Mouse (Mus musculus) Patski (cell line): ENCODE results near the gene Znrd1. TPM values are rescaled to one million over a fixed set of nuclear protein-coding genes. Genes with fewer than 3 reads are reported as not detected.

Experiments used
- ATAC-seq: fragments of 100-300 bp; one replicate; pipeline ENCODE4 v1.8.0; 2021
- CTCF ChIA-PET: fragments of 350-600 bp; sonication (Branson Sonifier 250); formaldehyde crosslinking; loops from one replicate; lab custom pipeline; 2022; ENCODE audit warnings: inconsistent platforms; lab: Charles Lee
- POLR2A ChIA-PET: fragments of 350-600 bp; sonication (Branson Sonifier 250); formaldehyde crosslinking; loops from one replicate; lab custom pipeline; 2022; ENCODE audit warnings: antibody characterized with exemption, inconsistent platforms; lab: Charles Lee
- DNase-seq: peaks from one replicate; pipeline ENCODE4 v3.0.0-alpha.2; 2011; ENCODE audit warnings: low read depth, low spot score
- H3K27me3 ChIP-seq: fragments of 371-371 bp; one replicate; pipeline ENCODE4 v1.5.1; 2021
- CTCF ChIP-seq: fragments of 100-300 bp; IDR thresholded peaks from one replicate; pipeline ENCODE4 v1.5.1; 2021
- in situ Hi-C: fragments of 300-500 bp; cut with MboI; formaldehyde crosslinking; loops from 3 replicates; pipeline ENCODE4 v1.11.1; 2018; ENCODE audit warnings: low pct_unique_long_range_greater_than_20kb, mixed read lengths
- polyA plus RNA-seq: library from polyadenylated mRNA; unstranded; gene quantifications from one replicate; pipeline ENCODE4 v1.2.3, GENCODE M21; 2021

The Znrd1 gene
- polyA plus RNA-seq, 1 experiment from 2014 or later: 42.1 TPM

DNA sequence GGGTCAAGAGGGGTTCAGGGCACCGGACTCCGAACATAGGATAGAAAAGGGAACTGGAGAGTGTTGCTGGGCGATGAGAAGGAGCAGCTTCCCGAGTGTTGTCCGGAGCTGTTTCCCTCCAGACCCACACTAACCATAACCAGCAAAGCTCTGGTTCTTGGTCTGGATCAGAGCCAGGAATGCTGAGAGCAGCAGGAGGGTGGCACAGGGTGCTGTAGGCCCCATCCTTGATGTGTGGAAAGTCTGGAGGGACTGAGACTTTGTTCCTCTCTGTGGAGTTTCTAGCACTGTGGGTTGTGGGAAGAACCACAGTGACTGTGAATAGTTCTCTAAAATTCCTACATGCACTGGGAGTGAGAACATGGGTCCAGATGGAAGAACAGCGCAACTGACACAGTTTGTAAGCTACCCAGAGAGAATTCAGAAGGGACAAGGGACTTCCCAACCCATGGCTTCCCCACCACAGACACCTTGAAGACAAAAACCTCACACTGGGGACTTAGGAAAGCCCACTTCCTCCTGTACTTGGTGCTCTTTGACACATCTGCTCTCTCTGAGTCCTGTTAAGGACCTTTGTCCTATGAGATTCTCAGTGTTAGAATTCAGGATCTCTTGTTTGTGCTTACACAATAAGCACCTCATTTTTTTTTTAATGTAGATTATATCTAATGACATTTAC, 13.0 kb upstream of the Znrd1 start:
- in situ Hi-C loops: no loop called here
- H3K27me3 ChIP-seq: peaks cover 6% of the 10 kb centered on the region
- ChIA-PET CTCF (interaction anchor here (0.8 to 1.2 kb wide), 2 partner anchors 11 to 57 kb away, joined by 3 to 4 read pairs; no protein-coding TSS in a partner anchor), POLR2A (no interaction called here)
- DNase-seq (no peak), ATAC-seq (no peak)
- TF ChIP-seq CTCF: no peak

GRCm38 (mm10) chr17:36970316-36970890, 12.0 kb upstream of the Znrd1 start:
- POLR2A ChIA-PET: no interaction called here
- TF ChIP-seq CTCF: no peak
- ATAC-seq (no peak), DNase-seq (no peak)
- H3K27me3 ChIP-seq: peaks cover 6% of the 10 kb centered on the region
- CTCF ChIA-PET: no interaction called here
- in situ Hi-C loops: no loop called here

DNA sequence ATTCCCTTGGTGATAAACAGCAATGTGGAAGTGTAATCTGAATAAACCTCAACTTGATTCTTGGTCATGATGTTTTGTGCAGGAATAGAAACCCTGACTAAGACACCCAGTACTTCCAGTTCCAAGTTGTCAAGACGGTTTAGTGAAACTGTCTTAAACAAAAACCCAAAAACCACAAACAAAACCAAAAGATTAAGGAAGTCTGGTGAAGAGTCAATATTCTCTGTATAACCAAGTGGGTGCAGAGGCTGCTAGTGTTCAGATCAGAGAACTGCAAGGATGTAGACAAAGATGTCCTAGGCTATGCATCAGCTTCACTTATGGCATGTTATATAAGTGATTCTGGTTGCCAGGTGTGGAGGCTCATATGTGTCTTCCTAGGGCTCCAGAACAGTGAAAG, 8.5 kb upstream of the Znrd1 start:
- DNase-seq: no peak
- no peak for TF ChIP-seq CTCF
- ChIA-PET POLR2A (no interaction called here), CTCF (interaction anchor here (1.6 kb wide), 1 partner anchor 30 kb away, joined by 6 read pairs; no protein-coding TSS in a partner anchor)
- ATAC-seq: no peak
- in situ Hi-C loops: no loop called here
- no peaks in the 10 kb centered on the region for H3K27me3 ChIP-seq

GRCm38 (mm10) chr17:36961125-36961524, 2.8 kb upstream of the Znrd1 start:
- no peaks in the 10 kb centered on the region for H3K27me3 ChIP-seq
- in situ Hi-C loops: no loop called here
- TF ChIP-seq CTCF: no peak
- CTCF ChIA-PET: no interaction called here
- POLR2A ChIA-PET: no interaction called here
- no peak for ATAC-seq
- DNase-seq: no peak

GRCm38 (mm10) chr17:36958884-36959283, 525 bp upstream of the Znrd1 start:
- no peaks in the 10 kb centered on the region for H3K27me3 ChIP-seq
- DNase-seq (no peak), ATAC-seq (no peak)
- TF ChIP-seq CTCF: no peak
- ChIA-PET CTCF (interaction anchor here (2.0 kb wide), 1 partner anchor 15 kb away, joined by 5 read pairs; no protein-coding TSS in a partner anchor), POLR2A (interaction anchor here (1.9 kb wide), 1 partner anchor 70 kb away, joined by 4 read pairs; no protein-coding TSS in a partner anchor)
- in situ Hi-C loops: loop anchor here (5.0 kb wide), 1 partner anchor 88 kb away; the partner anchor contains the start of gene Gabbr1

GRCm38 (mm10) chr17:36953062-36953461, 5.3 kb downstream of the Znrd1 start:
- ATAC-seq (no peak), DNase-seq (no peak)
- ChIA-PET CTCF (no interaction called here), POLR2A (no interaction called here)
- no peak for TF ChIP-seq CTCF
- H3K27me3 ChIP-seq: no peaks in the 10 kb centered on the region
- in situ Hi-C loops: no loop called here

- in situ Hi-C loops: no loop called here
- H3K27me3 ChIP-seq: no peaks in the 10 kb centered on the region
- TF ChIP-seq CTCF: no peak
- ATAC-seq: no peak
- DNase-seq: no peak
- ChIA-PET POLR2A (no interaction called here), CTCF (no interaction called here)
Measured at GRCm38 (mm10) chr17:36952631-36953030, 5.7 kb downstream of the Znrd1 start.

GRCm38 (mm10) chr17:36950981-36951947, 7.1 kb downstream of the Znrd1 start, which contains the start of gene Ppp1r11:
Gene Ppp1r11, minus strand, starts transcription at chr17:36951741.
- CTCF ChIA-PET: no interaction called here
- no peak for TF ChIP-seq CTCF
- peak; percentile 94 for ATAC-seq
- POLR2A ChIA-PET: no interaction called here
- peak; percentile 86 for DNase-seq
- H3K27me3 ChIP-seq: no peaks in the 10 kb centered on the region
- in situ Hi-C loops: no loop called here

GRCm38 (mm10) chr17:36949265-36949664, 9.1 kb downstream of the Znrd1 start:
- ChIA-PET POLR2A (no interaction called here), CTCF (no interaction called here)
- no peaks in the 10 kb centered on the region for H3K27me3 ChIP-seq
- TF ChIP-seq CTCF: no peak
- ATAC-seq (no peak), DNase-seq (no peak)
- in situ Hi-C loops: no loop called here

GRCm38 (mm10) chr17:36948286-36948685, 10.1 kb downstream of the Znrd1 start:
- ATAC-seq (no peak), DNase-seq (no peak)
- ChIA-PET POLR2A (no interaction called here), CTCF (interaction anchor here (1.0 kb wide), 1 partner anchor 11 kb away, joined by 3 read pairs; no protein-coding TSS in a partner anchor)
- TF ChIP-seq CTCF: no peak
- H3K27me3 ChIP-seq: no peaks in the 10 kb centered on the region
- in situ Hi-C loops: no loop called here
